Mouse (Mus musculus): ENCODE data around the gene Rin1.

DNA sequence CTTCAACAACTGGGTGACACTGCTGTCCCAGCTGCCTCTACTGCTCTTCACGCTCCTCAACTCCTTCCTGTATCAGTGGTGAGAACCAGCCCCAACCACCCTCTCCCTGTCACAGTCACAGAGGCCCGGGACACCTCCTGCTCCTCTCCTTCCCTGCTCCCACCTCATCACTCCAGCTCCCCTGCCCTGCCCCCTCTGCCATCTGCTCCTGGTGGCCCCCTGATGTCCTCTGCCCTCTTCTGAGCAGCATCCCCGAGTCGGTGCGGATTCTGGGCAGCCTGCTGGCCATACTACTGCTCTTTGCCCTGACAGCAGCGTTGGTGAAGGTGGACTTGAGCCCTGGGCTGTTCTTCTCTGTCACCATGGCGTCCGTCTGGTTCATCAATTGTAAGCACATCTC is 24.2 kb upstream of the Rin1 start:
- TF ChIP-seq CTCF (IDR thresholded peaks at IDR 0.05; ENCODE audit: extremely low read depth, insufficient read depth, insufficient read length, insufficient replicate concordance) (no peak), POLR2A (IDR thresholded peaks at IDR 0.05; ENCODE audit: low read depth, low read length) (no peak)

Data from spleen, adult 2 months (tissue).